Mouse (Mus musculus): ENCODE results near the gene Lypd6. TPM values are rescaled to one million over a fixed set of nuclear protein-coding genes. Genes with fewer than 3 reads are reported as not detected.

Lypd6 gene
- polyA plus RNA-seq, 1 experiment from 2014 or later, result 31.2 TPM

DNA sequence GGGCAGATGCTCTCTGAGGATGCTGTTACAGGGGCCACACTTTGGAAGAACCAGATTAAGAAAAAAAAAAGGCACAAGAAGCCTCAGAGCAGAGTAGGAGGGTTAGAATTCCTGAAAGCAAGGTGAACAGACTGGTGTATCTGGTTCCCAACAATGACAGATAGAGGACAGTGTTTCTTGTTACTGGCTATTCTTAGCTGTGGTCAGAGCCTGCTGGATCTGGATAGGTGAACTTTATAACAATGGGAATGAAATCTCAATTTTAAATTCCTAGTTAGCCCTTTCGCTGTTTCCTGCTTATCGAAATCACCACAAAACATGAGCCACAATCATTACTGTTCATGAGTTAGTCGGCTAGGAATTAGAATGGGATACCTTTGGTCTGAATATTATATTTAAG is 93.8 kb downstream of the Lypd6 start:
- WGBS, result 90% methylated on average over 3 of the region's 3 CpGs
- H3K4me2 ChIP-seq (replicated peaks; ENCODE audit: low read depth, low read length), result no peak overlapping the region
- no peaks in the 10 kb centered on the region for H3K9me3 ChIP-seq (ENCODE audit: control insufficient read depth, low read depth, low read length)
- no peak for ATAC-seq (ENCODE audit: insufficient number of reproducible peaks, insufficient read depth, low FRiP score, low read depth)
- H3K4me1 ChIP-seq (ENCODE audit: control insufficient read depth, insufficient read depth, low read length), result no peaks in the 10 kb centered on the region
- no peak overlapping the region for H3K9ac ChIP-seq (replicated peaks; ENCODE audit: low read depth, low read length)
- no peak overlapping the region for H3K27ac ChIP-seq (ENCODE audit: low read length)
- no peaks in the 10 kb centered on the region for H3K36me3 ChIP-seq (ENCODE audit: control insufficient read depth, insufficient read depth, low read length)
- H3K27me3 ChIP-seq (ENCODE audit: control insufficient read depth, insufficient read depth, low read length), result no peaks in the 10 kb centered on the region
- no peak overlapping the region for H3K4me3 ChIP-seq (ENCODE audit: low read depth, low read length)

DNA sequence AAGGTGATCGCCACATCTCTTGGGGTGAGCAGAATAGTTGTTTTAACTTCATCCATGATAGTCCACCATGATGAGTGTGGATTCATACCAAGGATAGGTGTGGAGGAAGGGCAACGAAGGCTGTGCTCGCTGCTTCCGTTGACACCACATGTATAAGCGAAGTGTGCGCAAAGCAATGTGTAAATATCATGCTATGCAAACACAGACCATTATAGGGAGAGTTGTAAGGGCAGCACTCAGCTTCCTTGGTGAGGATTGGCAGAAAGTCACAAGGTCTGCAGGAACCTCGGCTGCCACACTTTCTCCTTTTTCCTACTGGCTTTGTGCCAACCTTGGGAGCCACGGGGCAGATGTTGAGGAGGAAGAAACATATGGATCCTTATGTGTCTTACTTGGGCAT is 97.4 kb downstream of the Lypd6 start:
- Histone ChIP-seq H3K9ac (replicated peaks; ENCODE audit: low read depth, low read length) (no peak overlapping the region), H3K4me1 (ENCODE audit: control insufficient read depth, insufficient read depth, low read length) (no peaks in the 10 kb centered on the region), H3K36me3 (ENCODE audit: control insufficient read depth, insufficient read depth, low read length) (no peaks in the 10 kb centered on the region), H3K9me3 (ENCODE audit: control insufficient read depth, low read depth, low read length) (no peaks in the 10 kb centered on the region), H3K4me3 (ENCODE audit: low read depth, low read length) (no peak overlapping the region), H3K27ac (ENCODE audit: low read length) (no peak overlapping the region), H3K27me3 (ENCODE audit: control insufficient read depth, insufficient read depth, low read length) (no peaks in the 10 kb centered on the region), H3K4me2 (replicated peaks; ENCODE audit: low read depth, low read length) (no peak overlapping the region)
- 59% methylated on average over 8 of the region's 8 CpGs for WGBS
- peak; percentile 63; the same call in 1 of the 2 replicates for ATAC-seq (ENCODE audit: insufficient number of reproducible peaks, insufficient read depth, low FRiP score, low read depth)

DNA sequence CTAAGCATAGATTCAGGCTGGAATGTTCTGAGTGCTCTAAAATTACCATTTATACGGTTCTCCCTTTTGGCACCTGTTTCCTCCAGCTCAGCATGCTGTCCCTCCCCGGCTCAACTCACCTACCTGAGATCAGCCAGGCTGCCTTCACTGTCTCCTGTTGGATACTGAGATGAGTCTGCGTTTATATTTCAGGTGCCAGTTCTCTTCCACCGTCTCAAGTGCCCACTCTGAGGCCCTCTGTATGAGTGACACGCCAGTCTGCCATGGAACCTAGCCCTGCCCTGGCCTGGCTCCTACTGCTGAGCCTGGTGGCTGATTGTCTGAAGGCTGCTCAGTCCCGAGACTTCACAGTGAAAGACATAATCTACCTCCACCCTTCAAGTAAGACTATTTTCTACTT is 99.0 kb downstream of the Lypd6 start:
- 54% methylated on average over 6 of the region's 6 CpGs for WGBS
- H3K9me3 ChIP-seq (ENCODE audit: control insufficient read depth, low read depth, low read length), result no peaks in the 10 kb centered on the region
- H3K4me2 ChIP-seq (replicated peaks; ENCODE audit: low read depth, low read length), result no peak overlapping the region
- no peaks in the 10 kb centered on the region for H3K36me3 ChIP-seq (ENCODE audit: control insufficient read depth, insufficient read depth, low read length)
- no peaks in the 10 kb centered on the region for H3K4me1 ChIP-seq (ENCODE audit: control insufficient read depth, insufficient read depth, low read length)
- no peaks in the 10 kb centered on the region for H3K27me3 ChIP-seq (ENCODE audit: control insufficient read depth, insufficient read depth, low read length)
- ATAC-seq (ENCODE audit: insufficient number of reproducible peaks, insufficient read depth, low FRiP score, low read depth), result no peak
- no peak overlapping the region for H3K9ac ChIP-seq (replicated peaks; ENCODE audit: low read depth, low read length)
- no peak overlapping the region for H3K27ac ChIP-seq (ENCODE audit: low read length)
- no peak overlapping the region for H3K4me3 ChIP-seq (ENCODE audit: low read depth, low read length)

DNA sequence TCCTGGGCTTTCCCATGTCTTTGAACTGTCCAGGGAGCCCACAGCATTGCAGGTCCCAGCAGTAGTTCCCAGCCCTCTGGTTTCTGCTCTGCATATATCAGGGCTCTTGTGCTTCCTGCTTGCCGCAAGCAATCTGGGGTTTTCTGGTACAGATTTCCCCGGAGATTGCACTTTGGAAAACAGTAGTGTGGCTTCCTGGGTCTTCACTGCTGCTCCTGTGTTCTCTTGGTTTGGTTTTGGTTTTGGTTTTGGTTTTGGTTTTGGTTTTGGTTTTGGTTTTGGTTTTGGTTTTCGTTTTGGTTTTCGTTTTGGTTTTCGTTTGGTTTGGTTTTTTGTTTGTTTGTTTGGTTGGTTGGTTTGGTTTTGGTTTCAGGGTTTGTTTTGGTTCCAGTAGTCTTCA is 99.9 kb downstream of the Lypd6 start:
- no peak for ATAC-seq (ENCODE audit: insufficient number of reproducible peaks, insufficient read depth, low FRiP score, low read depth)

DNA sequence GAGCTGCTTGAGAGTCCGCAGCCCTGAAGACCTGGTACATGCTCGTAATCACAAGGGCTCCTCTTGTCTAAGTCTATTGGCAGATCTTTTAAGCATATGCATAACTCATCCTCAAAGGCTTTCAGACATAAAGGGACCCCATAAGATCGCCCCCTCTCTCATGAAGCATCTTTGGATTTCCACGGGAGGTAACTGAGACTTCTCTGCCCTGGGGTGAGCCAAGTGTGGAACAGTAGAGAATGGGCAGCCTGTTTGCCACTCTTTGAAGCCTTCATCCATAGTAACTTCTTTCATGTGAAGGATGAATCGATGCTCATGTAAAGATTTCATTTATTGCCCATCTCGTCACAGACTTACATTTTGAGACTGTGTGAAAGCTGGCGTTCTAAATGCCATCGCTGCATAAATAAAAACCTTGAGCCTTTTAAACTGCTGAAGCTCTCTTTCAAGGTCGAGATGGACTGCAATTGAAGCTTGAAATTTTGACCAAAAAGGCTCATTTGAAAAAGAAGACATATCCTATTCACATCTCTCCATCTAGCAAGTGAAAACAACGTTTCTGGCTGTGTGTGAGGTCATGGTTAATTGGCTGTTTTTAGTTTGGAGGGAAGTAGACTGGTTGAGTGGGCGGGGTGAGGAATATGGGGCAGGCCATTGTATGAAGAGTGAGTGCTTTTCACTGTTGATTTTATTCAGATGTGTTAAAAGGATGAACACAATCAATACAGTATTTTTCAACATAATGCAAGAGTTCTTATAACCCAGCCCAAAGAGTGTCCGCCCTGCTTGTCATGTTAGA is 107.7 kb downstream of the Lypd6 start:
- H3K9me3 ChIP-seq (ENCODE audit: control insufficient read depth, low read depth, low read length), result no peaks in the 10 kb centered on the region
- no peak overlapping the region for H3K9ac ChIP-seq (replicated peaks; ENCODE audit: low read depth, low read length)
- no peaks in the 10 kb centered on the region for H3K36me3 ChIP-seq (ENCODE audit: control insufficient read depth, insufficient read depth, low read length)
- WGBS, result 82% methylated on average over 12 of the region's 12 CpGs
- no peaks in the 10 kb centered on the region for H3K27me3 ChIP-seq (ENCODE audit: control insufficient read depth, insufficient read depth, low read length)
- no peak for ATAC-seq (ENCODE audit: insufficient number of reproducible peaks, insufficient read depth, low FRiP score, low read depth)
- H3K4me1 ChIP-seq (ENCODE audit: control insufficient read depth, insufficient read depth, low read length), result peaks cover 9% of the 10 kb centered on the region; the same call in 1 of the 2 replicates
- no peak overlapping the region for H3K27ac ChIP-seq (ENCODE audit: low read length)
- H3K4me2 ChIP-seq (replicated peaks; ENCODE audit: low read depth, low read length), result no peak overlapping the region
- H3K4me3 ChIP-seq (ENCODE audit: low read depth, low read length), result no peak overlapping the region

More for the DNA sequence above, 99.9 kb downstream of the Lypd6 start:
- Histone ChIP-seq H3K36me3 (ENCODE audit: control insufficient read depth, insufficient read depth, low read length) (no peaks in the 10 kb centered on the region), H3K4me2 (replicated peaks; ENCODE audit: low read depth, low read length) (no peak overlapping the region), H3K27me3 (ENCODE audit: control insufficient read depth, insufficient read depth, low read length) (no peaks in the 10 kb centered on the region), H3K4me3 (ENCODE audit: low read depth, low read length) (no peak overlapping the region), H3K9ac (replicated peaks; ENCODE audit: low read depth, low read length) (no peak overlapping the region), H3K9me3 (ENCODE audit: control insufficient read depth, low read depth, low read length) (no peaks in the 10 kb centered on the region), H3K4me1 (ENCODE audit: control insufficient read depth, insufficient read depth, low read length) (no peaks in the 10 kb centered on the region), H3K27ac (ENCODE audit: low read length) (no peak overlapping the region)
- 59% methylated on average over 5 of the region's 5 CpGs for WGBS

DNA sequence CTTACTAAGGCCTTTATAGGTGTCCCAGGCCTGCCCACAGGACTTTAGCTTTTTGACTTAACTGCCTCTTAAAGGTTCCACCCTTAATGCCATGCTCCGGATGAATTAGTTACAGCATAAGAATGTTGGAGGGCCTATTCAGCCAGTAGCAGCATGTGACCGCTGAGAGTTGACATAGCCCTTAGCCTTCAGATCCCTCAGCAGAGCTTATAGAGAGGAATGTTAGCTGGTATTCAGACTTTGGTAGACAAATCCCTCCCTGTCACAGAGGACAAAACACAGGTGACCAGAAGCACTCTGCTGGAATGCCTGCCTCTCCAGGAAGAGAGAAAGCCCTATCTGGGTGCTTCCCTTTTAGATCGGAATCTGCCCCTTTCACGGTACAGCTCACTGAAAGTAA is 109.5 kb downstream of the Lypd6 start:
- H3K4me3 ChIP-seq (ENCODE audit: low read depth, low read length), result no peak overlapping the region
- H3K4me2 ChIP-seq (replicated peaks; ENCODE audit: low read depth, low read length), result no peak overlapping the region
- peak; percentile 63; the same call in 1 of the 2 replicates for ATAC-seq (ENCODE audit: insufficient number of reproducible peaks, insufficient read depth, low FRiP score, low read depth)
- no peak overlapping the region for H3K9ac ChIP-seq (replicated peaks; ENCODE audit: low read depth, low read length)
- peak overlapping the region; percentile 21; the same call in 1 of the 2 replicates for H3K27ac ChIP-seq (ENCODE audit: low read length)
- H3K4me1 ChIP-seq (ENCODE audit: control insufficient read depth, insufficient read depth, low read length), result peaks cover 9% of the 10 kb centered on the region; the same call in 1 of the 2 replicates
- H3K27me3 ChIP-seq (ENCODE audit: control insufficient read depth, insufficient read depth, low read length), result no peaks in the 10 kb centered on the region
- H3K36me3 ChIP-seq (ENCODE audit: control insufficient read depth, insufficient read depth, low read length), result no peaks in the 10 kb centered on the region
- WGBS, result 25% methylated on average over 4 of the region's 4 CpGs
- no peaks in the 10 kb centered on the region for H3K9me3 ChIP-seq (ENCODE audit: control insufficient read depth, low read depth, low read length)

DNA sequence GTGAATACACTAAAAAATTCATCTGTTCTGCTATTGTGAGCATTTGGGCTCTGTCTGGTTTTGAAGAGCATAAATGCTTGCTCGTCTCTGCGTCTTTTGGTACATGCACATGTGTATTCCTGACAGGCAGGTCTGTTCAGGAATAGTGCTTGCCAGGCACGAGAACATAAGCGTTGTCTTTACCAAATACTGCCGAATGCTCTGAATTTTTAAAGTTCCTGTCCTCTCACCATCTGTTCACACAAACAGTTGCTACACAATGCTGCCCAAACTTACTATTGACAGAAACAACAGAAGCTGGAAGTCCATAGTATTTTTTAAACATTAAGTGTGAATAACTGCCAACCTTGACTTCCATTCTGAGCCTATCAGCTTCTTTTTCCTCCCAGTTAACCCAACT is 112.9 kb downstream of the Lypd6 start:
- Histone ChIP-seq H3K9ac (replicated peaks; ENCODE audit: low read depth, low read length) (no peak overlapping the region), H3K9me3 (ENCODE audit: control insufficient read depth, low read depth, low read length) (no peaks in the 10 kb centered on the region), H3K27me3 (ENCODE audit: control insufficient read depth, insufficient read depth, low read length) (no peaks in the 10 kb centered on the region), H3K4me1 (ENCODE audit: control insufficient read depth, insufficient read depth, low read length) (peaks cover 9% of the 10 kb centered on the region; the same call in 1 of the 2 replicates), H3K27ac (ENCODE audit: low read length) (no peak overlapping the region), H3K36me3 (ENCODE audit: control insufficient read depth, insufficient read depth, low read length) (no peaks in the 10 kb centered on the region), H3K4me3 (ENCODE audit: low read depth, low read length) (no peak overlapping the region), H3K4me2 (replicated peaks; ENCODE audit: low read depth, low read length) (no peak overlapping the region)
- no peak for ATAC-seq (ENCODE audit: insufficient number of reproducible peaks, insufficient read depth, low FRiP score, low read depth)
- WGBS, result 80% methylated on average over 5 of the region's 5 CpGs

DNA sequence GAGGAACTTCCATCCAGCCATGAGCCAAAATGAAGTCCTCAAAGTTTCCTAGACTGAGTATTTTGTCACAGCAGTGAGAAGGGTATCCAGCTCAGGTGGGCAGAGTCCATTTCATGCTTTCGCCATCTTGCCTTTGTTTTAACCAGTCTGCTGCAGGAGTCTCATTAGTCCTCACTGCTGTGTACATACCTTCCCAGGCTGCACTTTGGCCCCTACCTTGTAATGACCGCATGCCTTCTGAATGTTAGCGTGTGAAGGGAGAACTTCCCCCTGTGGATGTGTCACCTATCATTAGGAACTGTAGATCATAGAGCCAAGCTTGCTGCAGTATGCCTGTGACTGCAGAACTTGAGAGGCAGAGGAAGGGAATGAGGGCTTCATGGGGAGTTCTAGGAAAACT is 114.2 kb downstream of the Lypd6 start:
- no peak overlapping the region for H3K4me2 ChIP-seq (replicated peaks; ENCODE audit: low read depth, low read length)
- H3K9me3 ChIP-seq (ENCODE audit: control insufficient read depth, low read depth, low read length), result no peaks in the 10 kb centered on the region
- H3K27me3 ChIP-seq (ENCODE audit: control insufficient read depth, insufficient read depth, low read length), result no peaks in the 10 kb centered on the region
- H3K36me3 ChIP-seq (ENCODE audit: control insufficient read depth, insufficient read depth, low read length), result no peaks in the 10 kb centered on the region
- no peak overlapping the region for H3K27ac ChIP-seq (ENCODE audit: low read length)
- H3K4me1 ChIP-seq (ENCODE audit: control insufficient read depth, insufficient read depth, low read length), result peaks cover 5% of the 10 kb centered on the region; the same call in 1 of the 2 replicates
- WGBS, result 86% methylated on average over 3 of the region's 3 CpGs
- ATAC-seq (ENCODE audit: insufficient number of reproducible peaks, insufficient read depth, low FRiP score, low read depth), result no peak
- no peak overlapping the region for H3K9ac ChIP-seq (replicated peaks; ENCODE audit: low read depth, low read length)
- no peak overlapping the region for H3K4me3 ChIP-seq (ENCODE audit: low read depth, low read length)

DNA sequence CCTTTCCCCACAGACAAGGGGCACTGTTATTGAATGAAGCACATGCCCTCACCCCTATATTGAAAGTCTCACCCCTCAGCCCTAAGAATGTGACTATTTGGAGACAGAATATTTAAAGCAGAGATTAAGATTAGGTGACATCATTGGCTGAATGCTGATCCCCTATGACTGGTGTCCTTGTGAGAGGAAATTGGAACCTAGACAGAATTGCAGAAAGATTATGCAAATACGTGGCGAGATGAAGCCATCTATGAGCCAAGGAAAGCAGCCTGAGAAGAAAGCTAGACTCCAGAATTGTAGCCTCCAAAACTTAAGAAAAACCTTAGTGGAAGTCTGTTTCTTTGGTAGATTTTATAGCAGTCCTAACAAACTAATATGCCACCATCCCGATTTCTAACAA is 115.1 kb downstream of the Lypd6 start:
- Histone ChIP-seq H3K4me2 (replicated peaks; ENCODE audit: low read depth, low read length) (no peak overlapping the region), H3K27ac (ENCODE audit: low read length) (no peak overlapping the region)

More for the DNA sequence above, 115.1 kb downstream of the Lypd6 start:
- ATAC-seq (ENCODE audit: insufficient number of reproducible peaks, insufficient read depth, low FRiP score, low read depth), result no peak
- Histone ChIP-seq H3K9ac (replicated peaks; ENCODE audit: low read depth, low read length) (no peak overlapping the region), H3K4me1 (ENCODE audit: control insufficient read depth, insufficient read depth, low read length) (no peaks in the 10 kb centered on the region), H3K36me3 (ENCODE audit: control insufficient read depth, insufficient read depth, low read length) (no peaks in the 10 kb centered on the region), H3K4me3 (ENCODE audit: low read depth, low read length) (no peak overlapping the region), H3K27me3 (ENCODE audit: control insufficient read depth, insufficient read depth, low read length) (no peaks in the 10 kb centered on the region), H3K9me3 (ENCODE audit: control insufficient read depth, low read depth, low read length) (no peaks in the 10 kb centered on the region)
- 91% methylated on average over 3 of the region's 3 CpGs for WGBS
